ENCODE assay signal across 16 mouse cellular contexts in the genomic region with DNA sequence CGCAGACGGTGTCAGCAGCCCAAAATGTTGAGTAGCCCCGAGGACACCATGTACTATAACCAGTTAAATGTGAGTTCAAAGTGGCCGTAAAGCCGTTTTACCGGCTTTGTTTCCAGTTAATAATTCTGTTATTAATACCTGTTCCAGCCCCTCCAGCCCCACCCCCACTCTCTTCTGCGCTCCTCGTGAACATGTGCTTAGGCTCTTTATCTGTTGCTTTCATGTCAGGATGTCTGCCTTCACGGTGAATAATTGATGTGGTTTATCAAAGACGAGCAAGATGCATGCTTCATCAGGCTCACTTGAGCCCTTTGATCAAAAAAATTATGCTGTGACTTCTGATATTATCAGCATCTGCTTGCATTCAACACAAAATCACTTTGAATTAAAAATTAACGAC. TPM values are rescaled to one million over a fixed set of nuclear protein-coding genes. Genes with fewer than 3 reads are reported as not detected.
DNase-seq lines count a peak whose midpoint lies in the region; ATAC-seq and TF ChIP-seq lines count a peak whose summit lies in the region.
"Had no signal": no experiment of that assay in that cellular context is flagged by ENCODE, and none has a peak within 500 bp of the region (broad histone marks: within the 10 kb centered on the region; RNA-seq: fewer than 3 reads in every experiment).

No protein-coding gene starts in this region.

- H3K4me3 ChIP-seq in heart, embryonic 10.5 days, result no peak overlapping the region
- no peak overlapping the region for H3K4me3 ChIP-seq in liver, embryonic 11.5 days (ENCODE audit: low read depth, low read length)
- H3K4me3 ChIP-seq: embryonic facial prominence, embryonic 12.5 days; layer of hippocampus, adult 2 months; limb, embryonic 15.5 days had no signal

- H3K4me1 ChIP-seq in heart, embryonic 10.5 days, result peaks cover 12% of the 10 kb centered on the region
- H3K4me1 ChIP-seq in liver, embryonic 11.5 days (replicated peaks; ENCODE audit: control insufficient read depth, insufficient read depth, low read length), result no peaks in the 10 kb centered on the region
- H3K4me1 ChIP-seq: embryonic facial prominence, embryonic 12.5 days; limb, embryonic 15.5 days had no signal

- no peak overlapping the region for H3K4me2 ChIP-seq in liver, embryonic 11.5 days
- H3K4me2 ChIP-seq: embryonic facial prominence, embryonic 12.5 days; limb, embryonic 15.5 days had no signal

- H3K9ac ChIP-seq in liver, embryonic 11.5 days (ENCODE audit: low read depth, low read length), result no peak overlapping the region
- H3K9ac ChIP-seq: embryonic facial prominence, embryonic 12.5 days; limb, embryonic 15.5 days had no signal

- ATAC-seq in liver, embryonic 11.5 days (replicated peaks; ENCODE audit: low FRiP score), result no peak

- WGBS in heart, embryonic 10.5 days, result 60% methylated on average over 11 of the region's 11 CpGs
- WGBS in liver, embryonic 11.5 days, result 56% methylated on average over 11 of the region's 11 CpGs

- H3K27me3 ChIP-seq in heart, embryonic 10.5 days (ENCODE audit: insufficient read depth, poor library complexity, severe bottlenecking), result 0 out of 2 replicates have a peak, but pooled peaks cover 4% of the 10 kb centered on the region
- no peaks in the 10 kb centered on the region for H3K27me3 ChIP-seq in liver, embryonic 11.5 days (replicated peaks; ENCODE audit: control insufficient read depth, insufficient read depth, low read length)
- H3K27me3 ChIP-seq: embryonic facial prominence, embryonic 12.5 days; limb, embryonic 15.5 days had no signal

- no peaks in the 10 kb centered on the region for H3K9me3 ChIP-seq in heart, embryonic 10.5 days
- H3K9me3 ChIP-seq in liver, embryonic 11.5 days (ENCODE audit: control insufficient read depth, low read length), result no peaks in the 10 kb centered on the region
- H3K9me3 ChIP-seq: embryonic facial prominence, embryonic 12.5 days; G1E; limb, embryonic 15.5 days had no signal

- TF ChIP-seq POLR2A in brain, embryonic 14.5 days (IDR thresholded peaks at IDR 0.05; ENCODE audit: borderline replicate concordance, extremely low read depth, insufficient read depth, insufficient read length, poor library complexity, severe bottlenecking), result no peak

- peak; percentile 46 for DNase-seq in heart, adult 11 months
- no peak for DNase-seq in heart, embryonic 10.5 days (ENCODE audit: low spot score)
- peak; percentile 85 for DNase-seq in CD4-positive helper T cell, adult 2 months (ENCODE audit: low read depth, low spot score)
- DNase-seq in brain, embryonic 14.5 days (ENCODE audit: low read depth), result peak; percentile 65
- DNase-seq in thymus, postnatal 0 days (ENCODE audit: low spot score), result peak; percentile 64
- DNase-seq in liver, embryonic 11.5 days (ENCODE audit: low spot score), result no peak
- DNase-seq in cerebellum, adult 11 months, result no peak
- DNase-seq: cerebellum, postnatal 25 days; gastrocnemius, postnatal 10 days; heart, postnatal 14 days; lung, adult 18-20 months; right cerebral cortex, postnatal 14 days had no signal

- no peak overlapping the region for H3K27ac ChIP-seq in heart, embryonic 10.5 days
- no peak overlapping the region for H3K27ac ChIP-seq in liver, embryonic 11.5 days (ENCODE audit: low read depth, low read length)
- H3K27ac ChIP-seq: embryonic facial prominence, embryonic 12.5 days; layer of hippocampus, adult 2 months; limb, embryonic 15.5 days had no signal

- TF ChIP-seq CTCF in brain, embryonic 14.5 days (IDR thresholded peaks at IDR 0.05; ENCODE audit: borderline replicate concordance, extremely low read depth, insufficient read depth, insufficient read length), result no peak

- H3K36me3 ChIP-seq in heart, embryonic 10.5 days, result no peaks in the 10 kb centered on the region
- no peaks in the 10 kb centered on the region for H3K36me3 ChIP-seq in liver, embryonic 11.5 days (ENCODE audit: control insufficient read depth, insufficient read depth, low read length)
- H3K36me3 ChIP-seq: embryonic facial prominence, embryonic 12.5 days; G1E; limb, embryonic 15.5 days had no signal

RNA-seq across cellular contexts. Expression of a gene that starts 49.1 kb away (rescaled TPM):
- polyA plus RNA-seq in heart, embryonic 10.5 days (2016; fragmentation: Nextera tagmentation; extraction: Ambion mirVana), result 0.64 and 1.3 TPM in 2 replicates
- polyA plus RNA-seq in brain, embryonic 14.5 days (2012; rRNA removed), result 18.8 and 19.2 TPM in 2 replicates
- polyA plus RNA-seq in thymus, postnatal 0 days (2015; fragmentation: Nextera tagmentation; extraction: Ambion mirVana), result not detected in 2 replicates
- 1.1 TPM in 2 replicates for polyA plus RNA-seq in liver, embryonic 11.5 days (2014; fragmentation: Nextera tagmentation; extraction: Ambion mirVana)
- polyA plus RNA-seq: G1E had no signal

Comparison
In these comparisons a context has a peak if more than half of its experiments do, and no peak if none do; other contexts are left out.
1. DNase-seq: peak in heart, adult 11 months (single experiment), CD4-positive helper T cell, adult 2 months (single experiment), brain, embryonic 14.5 days (single experiment) and thymus, postnatal 0 days (single experiment); none in heart, embryonic 10.5 days (single experiment), liver, embryonic 11.5 days (single experiment) and cerebellum, adult 11 months (single experiment).